Mouse (Mus musculus) heart, postnatal 14 days (tissue): Measurements from ENCODE around the gene Tmcc2. TPM values are rescaled to one million over a fixed set of nuclear protein-coding genes. Genes with fewer than 3 reads are reported as not detected.

Experiments
- DNase-seq, 2 experiments: peaks; one replicate each; pipeline ENCODE4 v3.0.0; 2021 to 2022
- intact Hi-C: fragments of 180-260 bp; cut with DNase I; formaldehyde crosslinking; loops from one replicate; pipeline ENCODE4 v1.15.1; 2025
- total RNA-seq, 2 experiments: library from RNA; stranded (reverse); gene quantifications; 2 replicates each; pipeline ENCODE4 v1.2.3; 2021

The Tmcc2 gene
- total RNA-seq, 2 experiments from 2014 or later = 14.8 to 15.4 TPM

DNA sequence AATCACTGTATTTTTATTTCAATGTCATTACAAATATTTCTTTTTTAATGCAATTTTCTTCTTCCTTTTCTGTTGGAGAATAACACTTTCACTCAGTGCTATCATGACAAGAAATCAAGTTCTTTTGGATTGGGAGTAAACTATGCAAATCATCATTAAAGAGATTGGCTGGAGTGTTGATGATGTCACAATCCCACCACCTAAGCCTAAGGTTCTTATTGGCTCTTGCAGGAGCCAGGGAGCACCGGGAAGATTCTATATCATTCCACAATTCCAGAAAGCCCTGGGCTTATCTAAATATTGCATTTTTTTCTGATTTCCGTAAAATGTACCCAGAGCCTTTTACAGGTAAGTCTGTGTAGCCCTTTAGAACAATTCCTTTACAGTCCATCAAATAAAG is 5.6 kb upstream of the Tmcc2 start:
- intact Hi-C loops = no loop called here
- DNase-seq = no peak

DNA sequence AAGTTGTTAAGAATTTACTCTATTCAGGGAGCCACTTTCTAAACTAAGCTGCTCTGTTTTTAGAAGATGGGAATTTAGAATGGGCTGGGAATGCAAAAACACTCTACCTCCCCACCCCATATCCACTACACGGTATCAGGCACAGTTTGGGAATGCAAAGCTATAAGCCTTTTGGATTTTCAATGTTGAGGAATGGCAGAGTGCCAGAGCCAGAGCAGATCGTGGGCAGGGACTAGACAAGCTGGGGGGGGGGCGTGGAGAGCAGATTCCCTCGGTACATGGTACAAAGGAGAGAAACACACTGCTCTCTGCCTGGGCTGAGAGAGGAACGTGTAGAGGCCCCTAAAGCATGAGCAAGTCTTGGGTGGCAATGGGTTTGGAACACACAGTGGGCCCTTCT is 1.8 kb upstream of the Tmcc2 start:
- intact Hi-C loops = loop anchor here (5.0 kb wide), 1 partner anchor 84 kb away; the partner anchor contains the start of gene Rbbp5
- no peak for DNase-seq

DNA sequence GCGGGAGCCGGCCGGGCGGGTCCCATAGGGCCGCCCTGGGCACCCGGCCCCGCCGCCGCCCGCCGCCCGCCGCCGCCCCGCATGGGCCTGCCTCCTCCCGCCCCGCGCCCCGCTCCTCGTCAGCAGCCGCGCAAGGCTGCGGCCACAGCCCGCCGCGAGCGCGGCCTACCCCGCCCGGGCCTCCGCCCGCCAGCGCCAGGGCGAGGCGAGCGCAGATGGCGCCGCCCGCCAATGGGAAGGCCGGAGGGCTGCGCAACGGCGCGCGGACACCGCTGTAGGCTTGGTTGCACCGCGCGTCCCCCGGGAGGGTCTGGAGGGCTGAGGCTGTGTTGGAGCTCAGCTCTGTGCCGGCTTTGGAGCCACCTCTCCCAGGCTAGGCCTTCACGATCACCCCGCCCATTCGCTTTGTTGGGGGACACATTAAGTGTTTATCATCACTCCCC is 520 bp upstream of the Tmcc2 start:
- intact Hi-C loops = loop anchor here (1.0 to 5.0 kb wide), 3 partner anchors 25 to 86 kb away; partner anchors contain the start of genes Dstyk and Rbbp5
- peak; percentile 83 to 88 for DNase-seq

DNA sequence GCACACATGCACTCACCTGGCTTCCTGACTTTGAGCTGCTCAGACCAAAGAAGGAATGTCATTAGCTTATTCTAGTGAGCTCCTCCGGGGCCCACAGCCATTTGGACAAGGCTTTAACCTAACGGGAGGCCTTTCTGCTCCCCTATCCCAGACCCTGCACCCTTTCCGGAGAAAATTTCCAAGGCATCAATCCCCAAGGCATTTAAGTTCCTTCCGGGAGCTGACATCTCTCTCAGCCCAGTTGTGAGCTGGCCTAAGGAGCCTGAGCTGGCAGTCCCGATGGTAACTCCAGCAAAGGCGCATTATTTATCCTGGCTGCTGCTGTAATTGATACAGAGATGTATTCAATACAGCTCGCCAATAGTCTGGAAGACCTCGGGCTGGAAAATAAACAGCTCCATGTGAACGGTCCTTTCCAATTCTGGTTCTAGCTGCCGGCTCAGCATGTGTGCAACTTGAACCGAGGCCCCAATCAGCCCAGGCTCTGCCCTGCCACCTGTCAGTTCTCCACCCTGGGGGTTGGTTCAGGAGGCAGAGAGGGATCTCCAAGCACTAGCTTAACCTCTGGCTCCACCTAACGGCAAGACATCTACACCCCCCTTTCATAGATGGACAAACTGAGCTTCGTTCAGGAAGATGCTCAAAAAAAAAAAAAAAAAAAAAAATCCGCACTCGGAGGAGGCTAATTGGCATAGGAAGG is 1.0 kb downstream of the Tmcc2 start:
- peak; percentile 55 to 57 for DNase-seq
- intact Hi-C loops = loop anchor here (2.0 to 5.0 kb wide), 2 partner anchors 23 to 87 kb away; partner anchors contain the start of gene Rbbp5

DNA sequence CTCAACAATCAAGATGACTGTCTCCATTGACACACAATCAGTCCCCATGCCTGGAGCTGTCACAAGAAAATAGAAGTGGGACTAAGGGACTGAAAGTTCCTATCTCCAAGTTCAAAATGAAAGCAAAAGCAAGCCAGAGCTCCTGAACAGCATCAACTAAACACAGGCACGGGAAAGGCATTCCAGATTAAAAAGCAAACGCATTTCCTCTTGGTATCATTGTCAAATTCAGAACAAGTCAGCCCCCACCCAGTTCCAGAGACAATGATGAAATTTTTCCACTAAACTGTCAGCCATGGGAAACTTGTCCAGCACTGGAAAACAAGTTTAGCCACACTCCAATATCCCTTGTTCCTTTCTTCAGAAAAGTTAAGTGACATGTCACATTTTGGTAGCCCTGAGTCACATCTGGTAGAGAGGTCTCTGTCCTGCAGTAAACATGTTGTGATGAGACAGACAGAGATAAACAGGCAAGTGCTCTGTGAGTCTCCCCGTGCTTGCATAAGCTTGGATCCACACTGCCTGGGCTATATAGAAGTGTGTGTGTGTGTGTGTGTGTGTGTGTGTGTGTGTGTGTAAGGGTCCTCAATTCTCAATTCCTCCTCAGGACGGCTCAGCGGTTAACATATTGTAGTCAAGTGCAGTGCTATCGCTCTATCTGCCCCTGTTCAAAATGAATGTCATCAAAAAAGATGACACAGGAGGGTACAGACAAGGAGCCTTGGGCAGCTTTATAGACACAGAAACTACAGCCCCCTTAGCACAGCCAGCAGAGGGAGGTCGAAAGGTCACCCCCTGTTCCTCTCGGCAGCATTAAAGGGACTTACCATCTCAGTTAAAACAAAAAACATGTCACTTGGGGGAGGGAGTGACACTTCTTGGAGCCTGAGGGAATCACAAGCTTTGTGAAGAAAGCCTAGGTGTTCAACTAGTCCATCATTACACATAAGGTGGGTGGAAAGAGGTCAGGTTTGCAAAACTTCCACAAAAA is 2.0 kb downstream of the Tmcc2 start:
- no peak for DNase-seq
- intact Hi-C loops = no loop called here

DNA sequence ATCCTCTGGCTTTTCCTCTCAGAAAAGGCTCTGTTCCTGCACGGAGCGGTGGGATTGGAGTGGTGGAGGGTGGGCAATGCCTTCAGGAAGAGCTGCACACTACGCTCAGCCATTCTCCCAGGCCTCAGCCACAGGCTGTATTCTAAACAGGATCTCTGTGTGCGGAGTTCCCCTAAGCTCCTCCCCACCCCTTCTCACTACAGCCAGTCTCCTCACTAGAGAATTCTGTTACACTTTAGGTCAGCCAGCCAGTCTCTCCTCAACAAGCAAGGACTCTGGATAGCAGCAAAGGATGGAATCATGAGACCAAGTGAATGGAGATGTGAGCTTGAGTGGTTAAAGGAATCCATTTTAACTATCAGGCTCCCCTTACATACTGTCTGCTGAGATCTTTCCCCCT is 3.1 kb downstream of the Tmcc2 start:
- no peak for DNase-seq
- intact Hi-C loops = no loop called here

DNA sequence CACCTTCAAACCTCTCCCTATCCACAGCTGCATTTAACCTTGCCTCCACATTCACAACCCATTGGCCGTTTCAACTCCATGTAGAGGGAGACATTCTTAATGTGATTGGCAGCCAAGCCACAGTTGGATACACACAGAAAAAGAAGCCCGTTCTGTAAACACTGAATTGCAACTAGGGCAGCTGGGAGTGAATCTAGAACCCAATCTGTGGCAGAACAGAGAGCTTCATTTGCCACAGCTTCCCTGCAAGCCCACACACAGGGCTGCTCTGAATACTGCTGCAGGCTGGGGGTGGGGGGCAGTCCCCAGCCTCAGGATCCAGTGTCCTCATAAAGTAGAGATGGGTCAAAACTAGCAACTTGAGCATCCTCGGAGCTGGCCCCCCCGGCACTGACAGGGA is 4.8 kb downstream of the Tmcc2 start:
- intact Hi-C loops = no loop called here
- DNase-seq = no peak

DNA sequence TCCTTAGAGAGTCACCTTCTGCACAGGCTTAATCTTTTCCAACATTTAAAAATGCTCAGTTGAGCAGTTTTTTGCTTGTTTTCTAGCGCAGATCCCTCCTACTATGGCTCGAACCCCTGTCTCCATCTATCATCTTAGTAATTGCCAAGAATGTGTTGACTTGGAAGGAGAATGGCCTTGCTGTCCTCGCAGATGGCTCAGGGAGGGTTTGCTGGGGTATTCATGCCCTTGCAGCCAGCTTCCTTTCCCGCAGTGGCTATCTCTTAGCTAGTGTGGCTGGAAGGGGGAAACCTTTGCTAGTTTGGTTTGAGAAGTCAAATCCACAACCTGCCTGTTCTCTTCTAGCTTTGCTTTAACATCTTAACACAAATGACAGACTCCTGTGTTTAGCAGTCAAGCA is 5.4 kb downstream of the Tmcc2 start:
- DNase-seq = no peak
- intact Hi-C loops = no loop called here

DNA sequence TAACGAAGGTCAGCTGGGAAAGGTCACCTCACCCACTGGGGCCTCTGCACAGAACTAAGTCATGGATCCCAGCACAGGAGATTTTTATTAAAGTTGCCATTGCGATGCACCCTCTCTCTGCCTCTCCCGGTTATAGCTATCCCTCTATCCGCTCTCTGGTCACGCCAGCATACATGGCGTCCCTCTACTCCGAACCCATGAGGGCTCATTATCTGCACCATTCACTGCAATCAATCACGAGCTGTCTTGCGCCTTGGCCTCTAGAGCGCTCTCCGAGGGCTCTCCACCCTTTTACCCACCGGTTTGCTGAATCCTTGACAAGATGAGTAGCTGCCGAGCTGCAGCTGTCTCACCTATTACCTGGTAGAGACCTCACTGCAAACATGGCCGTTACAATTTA is 5.8 kb downstream of the Tmcc2 start:
- no peak for DNase-seq
- intact Hi-C loops = no loop called here

DNA sequence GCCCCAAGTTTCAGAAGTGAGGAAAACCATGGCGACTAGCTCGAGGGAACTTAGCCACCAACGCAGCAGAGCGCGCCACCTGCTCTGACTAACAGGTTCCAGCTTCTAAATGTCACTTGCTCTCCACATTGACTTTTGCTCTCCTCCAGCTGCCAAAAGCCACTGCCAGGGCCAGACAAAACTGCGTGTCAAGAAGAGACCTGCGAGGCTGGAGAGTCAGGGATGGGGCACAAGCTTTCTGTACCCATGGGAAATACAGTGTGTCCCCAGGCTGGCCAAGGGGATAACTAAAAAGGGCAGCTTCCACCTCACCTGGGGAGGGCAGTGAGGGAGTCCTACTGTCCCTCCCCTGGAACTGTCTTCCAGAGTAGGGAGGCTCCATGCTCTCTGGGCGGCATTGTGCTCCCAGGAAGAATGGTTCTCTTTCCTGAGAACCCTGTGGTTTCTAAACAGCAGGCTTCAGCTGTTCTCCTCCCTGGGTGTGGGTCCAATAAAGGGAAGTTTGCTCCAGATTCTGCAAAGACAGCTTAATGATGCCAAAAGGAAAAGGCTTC is 7.0 kb downstream of the Tmcc2 start:
- intact Hi-C loops = no loop called here
- peak; percentile 53 to 60 for DNase-seq

DNA sequence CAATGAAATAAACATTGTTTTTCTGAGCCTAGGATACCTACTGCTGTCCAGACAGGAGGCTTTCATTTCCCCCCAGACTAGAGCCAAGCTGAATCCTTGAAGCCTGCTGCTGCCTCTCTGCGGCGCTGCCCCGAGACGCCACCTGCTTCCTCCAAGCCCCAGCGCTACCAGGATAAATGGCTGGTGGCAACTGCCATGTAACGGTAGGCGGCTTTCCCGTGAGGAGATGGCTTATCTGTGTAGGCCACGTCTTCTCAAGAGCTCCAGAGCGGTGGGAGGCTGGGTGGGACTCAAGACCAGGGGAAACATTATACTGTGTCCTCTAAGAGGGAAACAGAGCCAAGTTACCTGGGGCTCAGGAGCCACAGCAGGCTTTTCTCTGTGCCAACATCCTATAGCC is 9.2 kb downstream of the Tmcc2 start:
- intact Hi-C loops = no loop called here
- DNase-seq = no peak

DNA sequence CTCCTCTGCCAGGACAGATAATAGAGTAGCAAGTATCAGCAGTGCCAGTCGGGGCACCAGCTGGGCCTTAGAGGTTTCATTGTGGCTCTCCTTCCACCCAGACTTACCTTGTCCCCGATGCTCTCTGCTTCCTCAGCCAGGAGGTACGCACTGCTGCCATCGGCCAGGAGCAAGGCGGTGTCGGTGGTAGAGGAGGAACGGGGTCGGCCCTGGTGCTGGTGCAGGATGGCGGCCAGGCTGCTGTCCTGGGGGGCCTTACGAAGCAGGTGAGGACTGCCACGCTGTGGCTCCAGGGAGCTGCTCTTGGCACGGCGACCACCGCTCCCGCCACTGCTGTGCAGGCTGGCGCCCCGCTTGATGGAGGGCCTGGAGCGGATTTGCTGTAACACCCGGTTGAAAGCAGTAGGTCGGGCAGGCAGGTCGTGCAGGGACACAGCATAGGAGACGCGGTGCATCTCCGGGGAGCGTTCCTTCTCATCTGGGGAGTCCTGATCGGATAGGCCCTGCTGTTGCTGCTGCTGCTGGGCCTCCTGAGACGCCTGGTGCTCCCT is 10.5 kb downstream of the Tmcc2 start:
- intact Hi-C loops = no loop called here
- DNase-seq = no peak

DNA sequence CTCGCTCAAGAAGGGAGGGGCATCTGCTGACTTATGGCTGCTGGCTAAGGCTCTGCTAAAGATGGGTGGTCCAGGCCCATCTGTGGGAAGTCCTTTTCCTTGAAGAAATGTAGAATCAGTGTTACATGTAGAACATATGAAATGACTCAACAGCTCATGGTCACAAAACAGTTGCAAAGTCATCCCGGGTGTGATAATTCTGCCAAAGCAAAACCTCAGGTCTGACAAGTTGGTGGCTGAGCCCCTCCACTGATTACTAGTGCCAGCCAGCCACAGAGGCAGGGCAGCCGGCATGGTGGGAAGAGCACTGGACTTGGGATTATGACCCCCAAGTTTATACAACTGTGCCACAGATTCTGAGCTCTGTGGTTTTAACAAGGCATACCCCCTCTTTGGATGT is 13.3 kb downstream of the Tmcc2 start:
- DNase-seq = no peak
- intact Hi-C loops = no loop called here

DNA sequence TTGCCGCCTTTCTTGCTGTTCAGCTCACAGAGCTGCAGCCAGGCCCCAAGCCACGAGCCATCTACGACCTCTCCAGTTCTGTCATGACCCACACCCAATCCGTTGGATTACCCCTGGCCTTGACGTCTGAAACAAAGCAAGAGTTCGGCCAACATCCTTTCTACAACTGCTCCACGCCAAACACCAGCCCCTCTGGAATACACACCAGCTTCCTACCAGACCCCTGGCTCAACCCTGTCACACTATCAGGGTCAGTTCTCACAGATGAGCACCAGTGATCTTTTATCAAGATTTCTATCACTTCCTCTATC is 14.1 kb downstream of the Tmcc2 start:
- intact Hi-C loops = no loop called here
- peak in 1 of 2 experiments; percentile 44 for DNase-seq

DNA sequence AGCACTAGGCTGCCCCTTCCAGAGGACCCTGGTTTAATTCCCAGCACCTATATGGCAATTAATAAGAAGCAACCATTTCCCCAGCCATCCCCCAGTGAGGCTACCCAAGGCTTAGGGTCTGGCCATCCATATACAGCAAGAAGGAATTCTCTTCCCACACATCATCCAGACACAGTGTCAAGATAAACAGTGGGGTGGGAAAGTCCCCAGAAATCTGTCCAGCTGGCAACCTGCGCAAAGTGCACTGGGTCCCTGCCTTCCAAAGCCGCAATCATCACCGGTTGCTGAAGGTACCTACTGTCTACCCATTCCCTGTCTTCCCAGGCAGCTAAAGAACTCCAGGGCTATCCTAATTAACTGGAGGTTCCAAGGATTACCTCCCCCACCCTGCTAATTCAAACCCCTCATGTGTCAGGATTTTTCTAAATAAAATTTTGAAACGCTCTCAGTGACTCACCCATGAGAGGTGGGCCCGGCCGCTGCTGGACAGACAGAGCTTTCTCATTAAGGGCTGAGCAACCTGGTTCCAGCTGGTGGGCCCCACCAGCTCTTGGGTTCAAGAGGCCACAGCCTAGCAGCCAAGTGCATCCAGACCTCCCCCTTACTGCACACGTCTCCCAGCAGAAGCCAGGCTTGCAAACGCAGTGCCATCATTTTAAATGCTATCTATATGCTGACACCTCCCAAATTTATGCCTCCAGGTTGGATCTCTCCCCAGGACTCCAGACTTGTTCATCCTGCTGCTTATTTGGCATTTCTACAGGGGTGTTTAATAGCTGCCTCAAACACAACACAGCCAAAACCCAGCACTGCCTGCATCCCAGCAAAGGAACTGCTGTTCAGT is 14.6 kb downstream of the Tmcc2 start:
- DNase-seq = peak in 1 of 2 experiments; percentile 49
- intact Hi-C loops = no loop called here

DNA sequence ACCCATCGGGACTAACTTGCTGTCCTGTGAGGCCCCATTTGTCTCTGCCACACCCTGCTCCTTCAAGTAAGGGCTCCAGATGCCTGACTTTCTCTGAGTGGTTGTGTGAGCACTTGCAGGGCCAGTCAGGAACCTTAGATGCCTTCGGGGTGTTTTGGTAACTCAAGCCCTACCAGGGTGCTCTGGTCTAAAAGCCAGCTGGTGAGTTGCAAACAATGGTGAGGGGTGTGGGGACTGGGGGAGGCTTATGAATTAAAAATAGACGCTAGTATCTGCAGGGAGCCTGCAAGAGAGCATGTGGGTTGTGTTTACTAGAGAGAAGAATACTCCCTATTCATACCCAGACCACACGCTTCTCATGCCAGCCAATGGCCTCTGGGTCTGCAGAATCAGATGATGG is 15.8 kb downstream of the Tmcc2 start:
- intact Hi-C loops = no loop called here

DNA sequence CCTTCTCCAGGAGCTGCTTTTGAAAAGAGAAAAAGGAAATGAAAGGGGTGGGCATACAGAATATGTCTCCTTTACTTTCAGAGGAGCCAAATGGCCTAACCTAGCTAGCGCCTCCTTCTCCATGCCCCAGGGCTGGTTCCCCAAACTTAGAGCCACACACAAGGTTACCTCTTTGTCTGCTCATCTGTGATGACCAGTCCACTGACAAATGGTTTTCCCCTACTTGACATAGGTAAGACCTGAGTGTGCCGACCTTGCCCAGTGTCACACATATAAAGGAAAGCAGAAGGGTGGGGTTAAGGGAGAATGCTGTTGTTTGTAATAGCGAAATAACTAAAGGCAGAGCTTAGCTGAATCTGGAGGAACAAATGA is 16.2 kb downstream of the Tmcc2 start:
- intact Hi-C loops = no loop called here
- DNase-seq = no peak

More for the DNA sequence above, 15.8 kb downstream of the Tmcc2 start:
- no peak for DNase-seq

DNA sequence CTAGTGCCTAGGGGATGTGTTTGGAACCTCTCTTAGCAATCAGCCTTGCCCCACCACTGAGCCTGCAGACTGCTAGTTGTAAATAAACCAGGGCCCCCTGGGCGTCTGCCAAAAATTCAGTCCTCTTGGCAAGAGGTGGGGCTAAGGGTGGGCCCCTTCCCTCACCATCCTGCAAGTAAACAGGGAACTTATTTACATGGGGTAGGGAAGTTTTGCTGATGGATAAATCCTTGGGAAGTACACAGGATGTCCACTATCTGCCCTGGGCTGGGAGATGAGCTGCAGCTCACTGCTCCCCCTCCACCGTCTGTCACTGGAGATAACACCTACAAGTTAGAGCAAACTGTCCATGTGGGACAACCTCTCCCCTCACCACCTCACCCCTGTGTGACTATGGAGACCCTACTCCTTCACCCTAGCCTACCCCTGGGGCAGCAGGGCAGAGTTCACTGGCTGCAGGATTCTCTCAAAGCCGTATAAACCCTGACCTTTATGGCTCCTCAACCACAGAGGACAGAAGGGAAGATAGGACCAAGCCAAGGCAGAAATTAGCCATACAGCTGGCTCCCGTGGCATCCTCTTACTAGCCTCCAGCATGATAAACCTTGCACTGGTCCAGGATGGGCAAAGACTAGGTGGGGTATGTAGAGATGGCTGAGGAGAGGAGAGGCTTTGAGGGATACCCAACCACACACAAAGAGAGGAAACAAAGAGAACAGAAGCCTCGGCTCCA is 16.8 kb downstream of the Tmcc2 start:
- intact Hi-C loops = no loop called here
- DNase-seq = peak in 1 of 2 experiments; percentile 55

DNA sequence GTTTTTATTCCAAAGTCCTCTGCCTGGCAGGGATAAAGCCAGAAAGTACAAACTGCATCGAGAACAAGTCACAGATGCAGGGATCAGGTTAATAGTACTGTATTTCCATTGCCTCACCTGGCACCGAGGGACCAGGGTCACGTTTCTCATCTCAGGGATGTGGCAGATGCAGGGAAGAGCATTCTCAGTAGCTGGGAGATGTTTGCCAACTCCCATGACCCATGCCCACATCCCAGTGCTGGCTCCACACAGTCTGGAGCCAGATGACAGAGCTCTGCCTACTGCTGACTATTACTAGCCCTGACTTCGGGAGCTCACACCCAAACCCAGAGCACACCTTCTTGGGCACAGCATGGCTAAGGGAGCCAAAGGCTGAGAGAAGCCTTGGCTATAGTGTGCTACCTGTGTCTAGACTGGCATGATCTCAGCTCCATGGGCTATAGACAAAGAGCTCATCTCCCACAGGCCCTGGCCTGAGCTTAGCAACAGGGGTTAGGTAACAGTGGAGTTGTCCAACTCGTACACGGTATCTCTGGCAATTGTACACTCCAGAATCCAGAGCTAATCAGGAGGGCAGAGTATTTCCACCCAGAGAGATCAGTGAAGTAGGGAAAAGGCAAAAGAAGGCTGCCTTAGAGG is 18.1 kb downstream of the Tmcc2 start:
- intact Hi-C loops = no loop called here
- DNase-seq = no peak
